Mouse (Mus musculus): ENCODE data around the gene Mier1. TPM values are rescaled to one million over a fixed set of nuclear protein-coding genes. Genes with fewer than 3 reads are reported as not detected.

Mier1 gene
- polyA plus RNA-seq (2012), result 22.4 and 25.0 TPM in 2 replicates

DNA sequence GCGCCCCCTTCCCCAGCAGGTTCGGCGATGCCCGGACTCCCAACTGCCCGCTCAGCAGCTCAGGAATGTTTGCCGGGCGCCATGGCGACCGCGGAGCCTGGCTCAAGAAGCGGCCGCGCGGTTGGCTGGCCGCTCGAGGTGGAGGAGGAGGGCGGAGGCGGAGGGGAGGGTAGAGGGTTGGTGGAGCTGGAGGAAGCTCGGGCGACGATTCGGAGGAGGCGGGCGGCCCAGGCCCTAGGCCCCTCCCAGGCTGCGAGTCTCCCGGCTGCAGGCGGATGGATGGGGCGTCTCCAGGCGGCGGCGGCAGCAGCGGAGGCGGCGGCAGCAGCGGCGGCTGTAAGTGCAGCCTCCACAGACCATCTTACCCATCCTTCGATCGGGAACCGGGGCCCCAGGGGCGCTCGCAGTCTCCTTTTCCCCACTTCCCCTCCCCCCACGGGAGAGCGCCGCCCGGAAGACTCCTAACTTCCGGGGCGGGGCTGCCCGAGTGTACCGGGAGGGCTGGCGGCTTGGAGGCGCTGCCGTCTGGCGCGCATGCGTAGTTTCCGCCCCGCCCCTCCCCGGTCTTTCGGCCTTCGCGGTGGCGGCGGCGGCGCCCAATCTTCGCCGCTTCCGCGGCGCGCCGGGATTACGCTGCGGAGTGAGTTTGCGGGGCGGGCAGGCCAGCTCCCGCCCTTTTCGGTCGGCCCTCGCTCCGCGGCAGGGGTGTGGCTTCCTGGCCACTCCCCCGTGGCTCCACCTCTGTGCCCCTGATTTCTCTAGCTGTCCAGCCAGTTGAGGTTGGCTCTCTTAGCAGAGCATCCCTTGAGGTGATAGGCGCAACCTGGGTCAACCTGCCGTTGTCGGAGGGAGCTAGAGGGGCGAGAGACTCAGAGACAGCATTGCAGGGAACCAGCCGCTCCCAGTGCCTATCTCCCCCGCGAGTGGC is at the start of gene Mier1, which contains the start of gene Wdr78:
TSS of gene Mier1 (plus strand) at position 207 of the 928 bp plus-strand sequence.
TSS of gene Wdr78 (minus strand) at position 372 of the 928 bp plus-strand sequence.

Other genes with a start within 250 kb of the Mier1 start
- 2.1 TPM in 1 of 2 replicates, not detected in the other for gene Tctex1d1, start 135.8 kb upstream of the Mier1 start, polyA plus RNA-seq (2012)
- gene Insl5, start 87.5 kb upstream of the Mier1 start, polyA plus RNA-seq (2012), result not detected in 2 replicates
- gene Wdr78, start 165 bp downstream of the Mier1 start, polyA plus RNA-seq (2012), result 1.1 and 1.3 TPM in 2 replicates
- 1.9 and 2.6 TPM in 2 replicates for gene Slc35d1, start 100.8 kb downstream of the Mier1 start, polyA plus RNA-seq (2012)
- gene 4921539E11Rik, start 176.5 kb downstream of the Mier1 start, polyA plus RNA-seq (2012), result not detected in 2 replicates
- gene Oma1, start 199.4 kb downstream of the Mier1 start, polyA plus RNA-seq (2012), result 0.96 and 1.2 TPM in 2 replicates